Mouse (Mus musculus) heart, postnatal 0 days (tissue): ENCODE measurements around the gene Ksr1. TPM values are rescaled to one million over a fixed set of nuclear protein-coding genes. Genes with fewer than 3 reads are reported as not detected.
A peak's percentile ranks its signal among the peaks of the same experiment; 100 is the strongest.

ENCODE experiments used
- ATAC-seq: fragments of 200-750 bp; cut with Nextera tagmentation; 2 replicates; pipeline ENCODE4 v1.8.0; 2017; ENCODE audit warnings: low read depth, moderate number of reproducible peaks, moderate library complexity; ENCODE audit not compliant: insufficient read depth
- DNase-seq: peaks from one replicate; pipeline ENCODE4 v3.0.0-alpha.2; 2016; ENCODE audit warnings: low spot score
- H3K27ac ChIP-seq: fragments of 300-500 bp; sonication (generic); 2 replicates; pipeline ENCODE4 v1.5.1; 2014; ENCODE audit warnings: low read depth, mild to moderate bottlenecking
- H3K27me3 ChIP-seq: fragments of 300-500 bp; sonication (generic); 2 replicates; pipeline ENCODE4 v1.6.1; 2014; ENCODE audit warnings: low read length, mixed read lengths; ENCODE audit not compliant: control insufficient read depth, insufficient read depth
- H3K36me3 ChIP-seq: fragments of 300-500 bp; sonication (generic); replicated peaks from 2 replicates; pipeline ENCODE4 v1.6.1; 2014; ENCODE audit warnings: low read length, mixed read lengths; ENCODE audit not compliant: control insufficient read depth, insufficient read depth
- H3K4me1 ChIP-seq: fragments of 300-500 bp; sonication (generic); 2 replicates; pipeline ENCODE4 v1.6.1; 2014; ENCODE audit warnings: antibody characterized with exemption; ENCODE audit not compliant: control insufficient read depth, insufficient read depth
- H3K4me2 ChIP-seq: fragments of 300-500 bp; sonication (generic); 2 replicates; pipeline ENCODE4 v1.6.1; 2014; ENCODE audit warnings: low read depth, mild to moderate bottlenecking, low read length, moderate library complexity
- H3K4me3 ChIP-seq: fragments of 300-500 bp; sonication (generic); 2 replicates; pipeline ENCODE4 v1.5.1; 2014; ENCODE audit warnings: low read depth, low read length
- H3K9ac ChIP-seq: fragments of 300-500 bp; sonication (generic); replicated peaks from 2 replicates; pipeline ENCODE4 v1.6.1; 2014; ENCODE audit warnings: low read depth, low read length, mixed read lengths
- H3K9me3 ChIP-seq: fragments of 300-500 bp; sonication (generic); replicated peaks from 2 replicates; pipeline ENCODE4 v1.6.1; 2016; ENCODE audit warnings: low read length; ENCODE audit not compliant: control insufficient read depth
- CTCF ChIP-seq: IDR thresholded peaks from 2 replicates; pipeline ENCODE4 v1.5.1; 2016; ENCODE audit warnings: antibody characterized with exemption, control low read depth, low read depth
- EP300 ChIP-seq: IDR thresholded peaks from 2 replicates; pipeline ENCODE4 v1.6.1; 2016; ENCODE audit warnings: antibody characterized with exemption, low read depth
- WGBS: fragments of 180-500 bp; shearing (Covaris S2); extraction: QIAGEN DNeasy Blood & Tissue Kit; methylation state at CpG from one replicate; pipeline ENCODE4 v1.1.7; 2014; 5-methylcytosine and 5-hydroxymethylcytosine counted together
- polyA plus RNA-seq: library from polyadenylated mRNA; unstranded; fragments of >200 nt; fragmentation: Nextera tagmentation; extraction: Ambion mirVana; gene quantifications from 2 replicates; pipeline ENCODE4 v1.2.1, GENCODE M21; 2015
- total RNA-seq: library from RNA; depleted of rRNA; stranded (reverse); fragments of >200 nt; gene quantifications from 2 replicates; pipeline ENCODE4 v1.2.3, GENCODE M21; 2014; ENCODE audit warnings: low replicate concordance

Gene Ksr1
- total and polyA plus RNA-seq, 2 experiments from 2014 or later: 1.5 to 15.2 TPM

DNA sequence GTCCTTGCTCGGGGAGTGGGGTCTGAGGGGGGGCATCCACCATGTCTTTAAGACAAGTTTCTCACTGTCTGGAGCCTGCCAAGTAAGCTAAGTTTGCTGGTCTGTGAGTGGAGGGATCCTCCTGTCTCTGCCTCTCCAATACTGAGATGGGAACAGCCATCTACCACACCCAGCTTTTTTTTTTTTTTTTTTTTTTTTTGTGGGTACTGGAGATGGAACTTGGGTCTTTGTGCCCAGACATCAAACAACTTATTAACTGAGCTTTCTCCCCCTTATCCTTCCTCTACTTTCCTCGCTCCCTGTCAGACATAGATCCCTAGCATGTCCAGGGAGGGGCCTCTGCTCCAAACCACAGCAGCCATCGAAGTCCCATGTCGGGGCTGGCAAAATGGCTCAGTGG, 32.8 kb downstream of the Ksr1 start:
- Histone ChIP-seq H3K4me3 (no peak overlapping the region), H3K4me2 (no peak overlapping the region), H3K4me1 (peaks cover 18% of the 10 kb centered on the region), H3K27ac (no peak overlapping the region), H3K9ac (no peak overlapping the region), H3K36me3 (0 out of 2 replicates have a peak, but pooled peaks cover 4% of the 10 kb centered on the region), H3K9me3 (no peaks in the 10 kb centered on the region), H3K27me3 (no peaks in the 10 kb centered on the region)
- ATAC-seq: no peak
- 80% methylated on average over 4 of the region's 4 CpGs for WGBS
- TF ChIP-seq EP300 (no peak), CTCF (no peak)
- no peak for DNase-seq

DNA sequence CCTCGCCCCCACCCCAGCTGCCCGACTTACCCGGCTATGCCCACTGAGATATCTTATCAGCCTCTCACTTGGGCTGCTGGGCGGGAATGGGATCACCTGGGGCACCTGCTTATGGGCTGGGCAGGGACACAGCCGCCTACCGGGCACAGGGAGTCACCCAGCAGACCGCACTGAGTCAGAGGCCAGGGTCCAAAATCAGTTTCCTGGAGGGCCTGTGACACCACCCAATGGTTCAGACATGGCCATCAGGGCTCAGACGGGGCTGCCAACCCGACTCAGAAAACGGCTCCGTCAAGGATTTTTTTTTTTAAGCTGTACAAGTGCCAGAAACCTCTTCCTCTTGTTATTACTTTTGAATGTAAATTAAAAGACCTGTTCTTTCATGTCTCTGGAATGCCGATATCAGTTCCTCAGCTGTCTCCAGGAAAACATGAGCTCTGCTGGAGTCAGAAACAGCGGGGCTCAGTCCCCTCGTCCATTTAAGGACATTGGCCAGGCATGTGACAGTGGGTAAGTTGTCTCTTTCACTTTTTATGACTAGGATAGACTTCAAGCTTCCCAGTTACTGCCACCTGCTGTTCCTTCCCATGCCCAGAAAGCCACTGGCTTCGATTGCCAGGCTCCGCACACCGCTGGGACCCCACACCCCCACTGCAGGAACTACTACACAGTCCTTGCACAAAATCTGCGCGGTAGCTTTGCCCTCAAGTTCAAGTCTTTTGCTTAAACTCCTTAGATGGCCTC, 33.5 kb downstream of the Ksr1 start:
- no peak overlapping the region for H3K4me3 ChIP-seq
- no peaks in the 10 kb centered on the region for H3K27me3 ChIP-seq
- H3K36me3 ChIP-seq: 0 out of 2 replicates have a peak, but pooled peaks cover 2% of the 10 kb centered on the region
- peak; percentile 36 for TF ChIP-seq CTCF
- no peak for TF ChIP-seq EP300
- H3K9me3 ChIP-seq: no peaks in the 10 kb centered on the region
- peak; percentile 57 for DNase-seq
- H3K9ac ChIP-seq: no peak overlapping the region
- peaks cover 18% of the 10 kb centered on the region for H3K4me1 ChIP-seq
- no peak overlapping the region for H3K4me2 ChIP-seq
- ATAC-seq: no peak; the same call in 1 of the 2 replicates
- H3K27ac ChIP-seq: no peak overlapping the region
- 46% methylated on average over 19 of the region's 19 CpGs for WGBS

DNA sequence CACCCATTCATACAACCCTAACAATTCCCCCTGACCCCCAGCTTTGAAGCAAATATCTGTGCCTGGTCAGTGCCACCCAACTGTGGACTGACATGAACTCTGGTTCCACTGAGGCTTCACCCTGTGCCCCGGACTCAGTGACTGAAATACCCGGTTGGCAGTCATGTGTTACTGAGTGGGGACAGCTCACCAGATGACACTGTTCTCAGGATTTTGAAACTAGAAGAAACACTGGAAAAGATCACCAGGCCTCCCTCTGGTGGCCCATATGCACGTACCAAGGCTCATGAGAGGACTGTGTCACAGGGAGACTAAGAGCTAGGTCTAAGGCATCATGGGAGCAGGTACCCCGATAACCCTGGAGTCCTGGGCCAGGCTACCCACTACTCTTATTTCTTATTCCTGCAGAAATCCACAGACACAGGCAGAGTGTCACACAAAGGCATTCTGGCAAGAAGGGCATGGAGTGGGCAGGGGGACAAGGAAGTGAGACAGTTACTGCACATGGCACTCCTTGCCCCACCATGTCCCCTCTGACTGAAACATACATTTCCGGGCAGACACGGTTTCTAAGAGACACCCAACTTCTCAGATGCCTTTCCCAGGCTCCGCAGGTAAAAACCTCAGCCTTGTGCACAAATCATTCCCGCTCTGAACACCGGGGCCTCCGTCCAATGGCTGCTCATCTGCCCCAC, 34.2 kb downstream of the Ksr1 start:
- TF ChIP-seq EP300: no peak
- peak; percentile 10; the same call in 1 of the 2 replicates for TF ChIP-seq CTCF
- H3K4me2 ChIP-seq: no peak overlapping the region
- 88% methylated on average over 10 of the region's 10 CpGs for WGBS
- 0 out of 2 replicates have a peak, but pooled peaks have one; percentile 30 for ATAC-seq
- H3K27ac ChIP-seq: no peak overlapping the region
- no peak for DNase-seq
- no peaks in the 10 kb centered on the region for H3K9me3 ChIP-seq
- no peak overlapping the region for H3K4me3 ChIP-seq
- peaks cover 18% of the 10 kb centered on the region for H3K4me1 ChIP-seq
- H3K36me3 ChIP-seq: no peaks in the 10 kb centered on the region
- no peaks in the 10 kb centered on the region for H3K27me3 ChIP-seq
- no peak overlapping the region for H3K9ac ChIP-seq

DNA sequence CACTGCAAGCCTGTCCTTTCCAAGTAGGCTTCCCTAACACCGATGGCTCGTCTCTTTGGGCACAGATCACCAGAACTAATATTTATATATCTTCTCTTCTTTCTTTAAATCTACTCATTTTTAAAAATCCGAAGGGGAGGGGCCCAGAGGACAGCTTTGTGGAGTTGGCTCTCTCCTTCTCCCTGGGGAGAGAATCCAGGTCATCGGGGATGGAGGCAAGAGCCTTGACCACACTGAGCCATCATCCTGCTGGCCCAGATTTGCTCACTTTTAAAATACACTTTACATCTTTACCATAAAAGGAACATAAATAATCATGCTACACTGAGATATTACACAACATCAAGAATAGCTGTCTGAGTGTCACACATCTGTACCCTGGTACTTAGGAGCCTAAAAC, 35.8 kb downstream of the Ksr1 start:
- Histone ChIP-seq H3K4me3 (no peak overlapping the region), H3K4me1 (peaks cover 18% of the 10 kb centered on the region), H3K27me3 (no peaks in the 10 kb centered on the region), H3K9me3 (no peaks in the 10 kb centered on the region), H3K27ac (no peak overlapping the region), H3K9ac (no peak overlapping the region), H3K4me2 (no peak overlapping the region), H3K36me3 (no peaks in the 10 kb centered on the region)
- DNase-seq: no peak
- 67% methylated on average over 4 of the region's 4 CpGs for WGBS
- no peak for TF ChIP-seq CTCF
- TF ChIP-seq EP300: no peak
- ATAC-seq: no peak

DNA sequence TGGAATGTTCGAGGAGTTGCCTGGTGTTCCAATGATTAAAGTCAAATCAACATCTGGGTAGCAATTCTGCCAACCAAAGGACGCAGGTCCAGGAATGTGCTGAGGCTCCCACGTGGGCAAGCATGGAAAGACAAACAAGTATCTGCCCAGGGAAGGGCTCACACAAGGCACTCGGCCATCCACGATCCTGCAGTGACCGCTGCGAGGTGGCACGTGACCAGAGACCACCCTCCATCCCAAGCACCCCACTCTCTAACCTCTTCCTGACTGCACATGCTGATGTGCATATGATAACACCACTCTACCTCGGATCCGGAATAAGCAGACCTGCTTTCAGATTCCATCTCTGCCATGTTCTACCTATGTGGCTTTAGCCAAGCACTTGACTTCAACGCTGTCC, 38.3 kb downstream of the Ksr1 start:
- no peaks in the 10 kb centered on the region for H3K27me3 ChIP-seq
- ATAC-seq (no peak), DNase-seq (no peak)
- no peaks in the 10 kb centered on the region for H3K9me3 ChIP-seq
- no peak overlapping the region for H3K27ac ChIP-seq
- TF ChIP-seq EP300 (no peak), CTCF (no peak)
- H3K9ac ChIP-seq: no peak overlapping the region
- 79% methylated on average over 11 of the region's 11 CpGs for WGBS
- H3K36me3 ChIP-seq: no peaks in the 10 kb centered on the region
- H3K4me3 ChIP-seq: no peak overlapping the region
- H3K4me2 ChIP-seq: no peak overlapping the region
- peaks cover 18% of the 10 kb centered on the region for H3K4me1 ChIP-seq
